Comparison of ENCODE assay signal across 10 mouse cellular contexts in the genomic region with DNA sequence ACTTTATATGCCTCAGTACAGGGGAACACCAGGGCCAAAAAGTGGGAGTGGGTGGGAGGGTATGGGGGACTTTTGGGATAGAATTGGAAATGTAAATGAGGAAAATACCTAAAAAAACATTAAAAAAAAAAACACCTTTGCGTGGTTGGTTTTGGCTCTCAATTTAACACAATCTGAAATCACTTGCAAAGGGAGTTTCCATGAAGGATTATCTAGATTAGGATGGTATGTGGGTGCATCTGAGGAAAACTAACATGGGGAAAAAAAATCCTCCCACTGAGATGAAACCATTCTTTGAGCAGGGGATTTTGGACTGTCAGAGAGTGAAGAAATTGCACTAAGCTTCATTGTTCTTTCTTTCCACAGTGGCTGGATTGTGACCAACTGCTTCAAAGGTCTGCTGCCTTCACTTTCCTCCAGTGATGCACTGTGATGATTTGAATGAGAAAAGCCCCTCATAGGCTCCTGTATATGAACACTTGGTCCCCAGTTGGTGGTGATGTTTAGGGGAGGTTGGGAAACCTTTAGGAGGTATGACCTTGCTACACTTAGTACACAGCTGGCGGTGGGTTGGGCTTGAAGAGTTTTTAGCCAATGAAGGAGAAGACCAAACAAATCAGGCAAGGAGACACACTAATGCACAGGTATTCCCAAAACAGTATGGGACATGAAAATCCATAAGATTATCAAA. TPM values are rescaled to one million over a fixed set of nuclear protein-coding genes. Genes with fewer than 3 reads are reported as not detected.
DNase-seq lines count a peak whose midpoint lies in the region; TF ChIP-seq lines count a peak whose summit lies in the region.
"Had no signal": no experiment of that assay in that cellular context is flagged by ENCODE, and none has a peak within 500 bp of the region (broad histone marks: within the 10 kb centered on the region; RNA-seq: fewer than 3 reads in every experiment).

No protein-coding gene starts in this region.

- H3K27me3 ChIP-seq in kidney, adult 2 months (replicated peaks; ENCODE audit: control insufficient read depth, insufficient read depth, low read length), result no peaks in the 10 kb centered on the region
- H3K27me3 ChIP-seq: neural tube, embryonic 12.5 days had no signal

- peak overlapping the region; percentile 99 for H3K27ac ChIP-seq in kidney, adult 2 months (ENCODE audit: insufficient read depth, low read depth, low read length)
- H3K27ac ChIP-seq in macrophage, result peak overlapping the region; percentile 100
- H3K27ac ChIP-seq: neural tube, embryonic 12.5 days had no signal

- 58% methylated on average over 2 of the region's 2 CpGs for WGBS in kidney, adult 2 months
- 31% methylated on average over 2 of the region's 2 CpGs for WGBS in macrophage (ENCODE audit: missing documents)

- TF ChIP-seq POLR2A in kidney, adult 2 months (IDR thresholded peaks at IDR 0.05; ENCODE audit: low read depth, low read length), result no peak

- peak overlapping the region; percentile 26 for H3K4me3 ChIP-seq in kidney, adult 2 months (ENCODE audit: insufficient read depth, low read depth, low read length)
- peak overlapping the region; percentile 67 for H3K4me3 ChIP-seq in macrophage (ENCODE audit: inconsistent target)

- H3K36me3 ChIP-seq in kidney, adult 2 months (ENCODE audit: control insufficient read depth, insufficient read depth, low read length), result no peaks in the 10 kb centered on the region; the same call in 1 of the 2 replicates
- H3K36me3 ChIP-seq in macrophage (ENCODE audit: inconsistent target), result no peaks in the 10 kb centered on the region
- H3K36me3 ChIP-seq: neural tube, embryonic 12.5 days had no signal

- peaks cover 28% of the 10 kb centered on the region; the same call in 1 of the 2 replicates for H3K79me2 ChIP-seq in macrophage (ENCODE audit: inconsistent target)

- H3K4me1 ChIP-seq in kidney, adult 2 months (ENCODE audit: control insufficient read depth, insufficient read depth, low read length), result peaks cover 36% of the 10 kb centered on the region

- TF ChIP-seq CTCF in kidney, adult 2 months (conservative IDR thresholded peaks at IDR 0.05; ENCODE audit: insufficient read depth, insufficient read length, low read depth, low read length), result no peak

- DNase-seq in 3T3-L1 (ENCODE audit: low read depth, low spot score), result peak; percentile 76
- peak; percentile 32 to 53 for DNase-seq in CD8-positive naive resting alpha-beta T cell, adult 2 months (ENCODE audit: low read depth in 2 of 2, low spot score in 2 of 2)
- DNase-seq in kidney, adult 2 months, result peak; percentile 74
- no peak for DNase-seq in testis, postnatal 10 days (ENCODE audit: low spot score)
- no peak for DNase-seq in ovary, postnatal 10 days (ENCODE audit: low spot score)
- DNase-seq in urinary bladder, postnatal 10 days (ENCODE audit: low spot score), result no peak
- no peak for DNase-seq in cerebellum, postnatal 14 days

RNA-seq across cellular contexts. Expression of gene Cd69, which starts 38.4 kb away (rescaled TPM):
- polyA plus RNA-seq in kidney, adult 2 months (2012; rRNA removed), result 0.11 and 0.78 TPM in 2 replicates
- total RNA-seq in macrophage (2018; cell fraction: chromatin; rRNA removed), result 100 to 1,000 TPM in 2 of 26 experiments, 10 to 100 TPM in 21, 1 to 10 TPM in 3; 1.2 to 161 (median 29.2) TPM
- 100 to 1,000 TPM in 7 of 26 experiments, 10 to 100 TPM in 15, 1 to 10 TPM in 4; 2.5 to 178 (median 41.6) TPM for total RNA-seq in macrophage (2018; cell fraction: cytosol; rRNA removed)
- 100 to 1,000 TPM in 11 of 26 experiments, 10 to 100 TPM in 13, 1 to 10 TPM in 2; 3.7 to 210 (median 74.5) TPM for total RNA-seq in macrophage (2018; cell fraction: nucleus; rRNA removed)
- 2.4 to 12.8 TPM (median 4.1 TPM) in 3 replicates for polyA plus RNA-seq in macrophage (2018)
- polyA plus RNA-seq: neural tube, embryonic 12.5 days had no signal

RNA-seq across cellular contexts. Expression of gene Clec2d, which starts 56.4 kb away (rescaled TPM):
- polyA plus RNA-seq in kidney, adult 2 months (2012; rRNA removed), result 42.9 and 67.0 TPM in 2 replicates
- 1,000 to 10,000 TPM in 14 of 26 experiments, 100 to 1,000 TPM in 12; 684 to 1,927 (median 1,016) TPM for total RNA-seq in macrophage (2018; cell fraction: chromatin; rRNA removed)
- total RNA-seq in macrophage (2018; cell fraction: cytosol; rRNA removed), result 100 to 1,000 TPM; 130 to 310 (median 205) TPM
- total RNA-seq in macrophage (2018; cell fraction: nucleus; rRNA removed), result 1,000 to 10,000 TPM in 24 of 26 experiments, 100 to 1,000 TPM in 2; 867 to 2,363 (median 1,262) TPM
- polyA plus RNA-seq in macrophage (2018), result 120 to 201 TPM (median 122 TPM) in 3 replicates
- polyA plus RNA-seq: embryonic facial prominence, embryonic 11.5 days; neural tube, embryonic 12.5 days had no signal

Comparison
In these comparisons a context has a peak if more than half of its experiments do, and no peak if none do; other contexts are left out.
1. DNase-seq: peak in 3T3-L1 (single experiment), CD8-positive naive resting alpha-beta T cell, adult 2 months (2 of 2) and kidney, adult 2 months (single experiment); none in testis, postnatal 10 days (single experiment), ovary, postnatal 10 days (single experiment), urinary bladder, postnatal 10 days (single experiment) and cerebellum, postnatal 14 days (0 of 2).